Mouse (Mus musculus) heart, postnatal 25 days (tissue): ENCODE results near the gene Aifm3. TPM values are rescaled to one million over a fixed set of nuclear protein-coding genes. Genes with fewer than 3 reads are reported as not detected.
"Not testable (repeated sequence)": the region's sequence is repeated elsewhere in the genome, so short reads cannot be mapped to it uniquely, and the experiment has no call there.

Experiments
- DNase-seq: peaks from one replicate; pipeline ENCODE4 v3.0.0; 2022; ENCODE audit warnings: low spot score
- intact Hi-C: fragments of 180-260 bp; cut with DNase I; formaldehyde crosslinking; loops from one replicate; pipeline ENCODE4 v1.15.1; 2025
- total RNA-seq, 2 experiments: library from RNA; stranded (reverse); gene quantifications; 2 replicates each; pipeline ENCODE4 v1.2.3; 2021

Aifm3 gene
- total RNA-seq, 2 experiments from 2014 or later = 0.28 TPM; not detected in 1

DNA sequence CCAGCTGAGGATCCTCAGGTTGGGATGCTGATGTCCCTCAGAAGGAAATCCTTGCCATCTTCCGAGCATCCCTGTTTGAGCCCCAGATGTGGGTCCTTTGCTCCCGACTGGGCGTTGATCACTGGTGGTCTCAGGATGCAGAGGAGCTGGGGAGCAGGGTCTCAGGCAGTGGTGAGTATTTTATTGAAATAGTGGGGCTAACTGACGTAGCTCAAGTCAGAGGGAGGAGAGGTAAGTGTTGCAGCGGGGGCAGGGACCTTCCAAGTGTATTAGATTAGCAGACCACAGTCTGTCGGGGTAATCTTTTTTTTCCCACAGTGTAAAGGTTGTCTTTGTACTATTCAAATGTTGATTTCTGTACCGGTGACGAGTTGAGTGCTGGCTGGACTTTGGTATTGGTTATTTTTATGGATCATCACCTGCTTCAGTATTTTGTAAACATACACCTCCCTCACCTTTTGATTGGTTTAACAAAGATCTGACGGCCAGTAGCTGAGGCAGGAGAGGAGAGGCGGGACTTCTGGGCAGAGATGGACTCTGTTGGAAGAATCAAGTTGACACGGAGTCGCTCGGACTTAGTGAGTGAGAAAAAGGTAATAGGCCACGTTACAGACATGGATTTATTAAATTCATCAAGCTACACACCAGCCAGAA lies 43.4 kb downstream of the Aifm3 start:
- intact Hi-C loops = no loop called here
- DNase-seq = no peak

DNA sequence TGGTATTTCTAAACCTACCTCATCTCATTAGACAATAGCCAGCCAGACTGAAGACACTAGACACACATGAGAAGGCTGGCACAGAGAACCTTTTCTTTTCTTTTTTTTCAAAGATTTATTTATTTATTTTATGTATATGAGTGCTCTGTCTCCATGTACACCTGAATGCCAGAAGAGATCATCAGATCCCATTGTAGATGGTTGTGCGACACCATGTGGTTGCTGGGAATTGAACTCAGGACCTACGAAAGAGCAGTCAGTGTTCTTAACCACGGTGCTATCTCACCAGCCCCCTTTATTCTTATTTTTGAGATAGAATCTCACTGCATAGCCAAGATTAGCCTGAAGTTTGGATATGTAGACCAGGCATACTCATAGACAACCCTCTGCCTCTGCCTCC lies 47.2 kb downstream of the Aifm3 start:
- no peak for DNase-seq
- intact Hi-C loops = no loop called here

DNA sequence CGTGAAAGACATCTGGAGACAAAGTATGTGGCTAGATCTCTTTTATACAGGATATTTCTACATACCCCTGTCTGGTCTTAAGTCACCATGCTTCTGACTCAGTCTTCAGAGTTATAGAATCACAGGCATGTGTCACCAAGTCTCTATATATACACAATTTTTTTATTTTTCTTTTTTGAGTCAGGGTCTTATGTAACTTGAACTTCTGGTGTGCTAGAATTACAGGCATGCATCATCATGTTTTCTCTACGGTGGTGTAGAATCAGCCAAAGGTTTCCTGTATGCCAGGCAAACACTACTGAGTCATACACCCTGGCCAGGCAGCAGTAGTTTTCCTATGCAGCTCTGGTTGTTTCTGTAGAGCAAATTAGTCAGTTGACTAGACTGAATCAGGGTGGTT lies 53.2 kb downstream of the Aifm3 start:
- no peak for DNase-seq
- intact Hi-C loops = no loop called here

DNA sequence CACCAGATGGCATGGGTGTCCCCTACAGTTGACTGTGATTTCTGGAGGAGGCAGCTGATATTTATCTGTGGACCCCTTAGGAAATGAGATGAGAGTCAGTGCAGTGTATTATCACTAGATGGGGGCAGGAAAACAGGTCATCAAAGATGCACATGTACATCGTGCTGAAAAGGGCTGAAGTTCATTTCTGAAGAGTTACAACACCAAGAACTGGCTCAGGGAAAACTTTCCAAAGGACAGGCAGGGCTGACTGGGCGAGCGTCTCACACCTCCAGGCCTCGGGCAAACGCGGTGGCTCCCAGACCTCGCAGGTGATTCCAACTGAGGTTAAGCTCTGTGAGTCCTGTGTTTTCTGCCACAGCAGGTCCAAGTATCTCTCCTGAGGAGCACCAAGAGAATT lies 63.4 kb downstream of the Aifm3 start:
- no peak for DNase-seq
- intact Hi-C loops = loop anchor here (10.0 kb wide), 1 partner anchor 262 kb away; no protein-coding TSS in a partner anchor

- intact Hi-C loops = loop anchor here (10.0 kb wide), 1 partner anchor 261 kb away; no protein-coding TSS in a partner anchor
- DNase-seq = no peak
These were observed 64.7 kb downstream of the Aifm3 start for GRCm38 (mm10) chr16:17553910-17554685.

GRCm38 (mm10) chr16:17554702-17555101 lies 65.3 kb downstream of the Aifm3 start:
- intact Hi-C loops = loop anchor here (10.0 kb wide), 1 partner anchor 260 kb away; no protein-coding TSS in a partner anchor
- not testable (repeated sequence) for DNase-seq

GRCm38 (mm10) chr16:17556180-17556579 lies 66.8 kb downstream of the Aifm3 start:
- no peak for DNase-seq
- intact Hi-C loops = loop anchor here (10.0 kb wide), 1 partner anchor 259 kb away; no protein-coding TSS in a partner anchor

DNA sequence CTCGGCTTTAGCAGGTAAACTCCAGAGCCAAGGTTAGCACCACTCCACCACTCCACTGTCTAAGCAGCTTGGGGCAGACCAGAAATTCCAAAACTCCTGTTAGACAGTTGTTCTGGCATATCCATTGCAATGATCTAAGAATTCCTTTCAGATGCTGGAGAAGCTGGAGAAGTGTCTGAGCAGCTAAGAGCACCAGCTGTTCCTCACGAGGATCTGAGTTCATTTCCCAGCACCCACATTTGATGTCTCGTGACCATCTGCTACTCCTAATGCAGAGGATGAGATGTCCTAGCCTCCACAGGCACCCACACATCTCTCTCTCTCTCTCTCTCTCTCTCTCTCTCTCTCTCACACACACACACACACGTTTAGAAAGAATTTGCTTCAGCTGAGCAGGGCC lies 67.5 kb downstream of the Aifm3 start:
- intact Hi-C loops = loop anchor here (10.0 kb wide), 1 partner anchor 258 kb away; no protein-coding TSS in a partner anchor
- DNase-seq = no peak

Other genes starting within 250 kb of the Aifm3 start
- 1 to 10 TPM; 2.0 to 2.7 TPM for gene Tmem191c, start 213.5 kb upstream of the Aifm3 start, total RNA-seq
- gene Serpind1, start 158.2 kb upstream of the Aifm3 start, total RNA-seq = 1 to 10 TPM; 2.0 TPM
- gene Snap29, start 83.6 kb upstream of the Aifm3 start, total RNA-seq = 10 to 100 TPM; 14.9 to 16.9 TPM
- 10 to 100 TPM; 53.2 to 56.3 TPM for gene Pi4ka, start 83.3 kb upstream of the Aifm3 start, total RNA-seq
- gene Crkl, start 37.6 kb upstream of the Aifm3 start, total RNA-seq = 10 to 100 TPM; 25.3 to 29.3 TPM
- 10 to 100 TPM; 34.3 to 35.0 TPM for gene Lztr1, start 19.1 kb downstream of the Aifm3 start, total RNA-seq
- gene Thap7, start 41.5 kb downstream of the Aifm3 start, total RNA-seq = 10 to 100 TPM; 13.1 to 14.7 TPM
- under 1 TPM in 1 of 2 experiments, not detected in 1; 0.17 TPM for gene Lrrc74b, start 71.6 kb downstream of the Aifm3 start, total RNA-seq
- gene P2rx6, start 72.3 kb downstream of the Aifm3 start, total RNA-seq = under 1 TPM; 0.50 to 0.83 TPM
- 1 to 10 TPM; 1.4 to 2.3 TPM for gene Slc7a4, start 93.6 kb downstream of the Aifm3 start, total RNA-seq
- 10 to 100 TPM; 18.3 to 20.7 TPM for gene Smpd4, start 129.7 kb downstream of the Aifm3 start, total RNA-seq
- under 1 TPM in 1 of 2 experiments, not detected in 1; 0.36 TPM for gene Ccdc74a, start 156.9 kb downstream of the Aifm3 start, total RNA-seq
- 10 to 100 TPM; 24.5 to 26.6 TPM for gene Med15, start 243.3 kb downstream of the Aifm3 start, total RNA-seq